Mouse (Mus musculus): ENCODE results near the gene U2af1. TPM values are rescaled to one million over a fixed set of nuclear protein-coding genes. Genes with fewer than 3 reads are reported as not detected.

Gene U2af1
- total and polyA plus RNA-seq, 2 experiments from 2014 or later = 55.5 to 188 TPM

DNA sequence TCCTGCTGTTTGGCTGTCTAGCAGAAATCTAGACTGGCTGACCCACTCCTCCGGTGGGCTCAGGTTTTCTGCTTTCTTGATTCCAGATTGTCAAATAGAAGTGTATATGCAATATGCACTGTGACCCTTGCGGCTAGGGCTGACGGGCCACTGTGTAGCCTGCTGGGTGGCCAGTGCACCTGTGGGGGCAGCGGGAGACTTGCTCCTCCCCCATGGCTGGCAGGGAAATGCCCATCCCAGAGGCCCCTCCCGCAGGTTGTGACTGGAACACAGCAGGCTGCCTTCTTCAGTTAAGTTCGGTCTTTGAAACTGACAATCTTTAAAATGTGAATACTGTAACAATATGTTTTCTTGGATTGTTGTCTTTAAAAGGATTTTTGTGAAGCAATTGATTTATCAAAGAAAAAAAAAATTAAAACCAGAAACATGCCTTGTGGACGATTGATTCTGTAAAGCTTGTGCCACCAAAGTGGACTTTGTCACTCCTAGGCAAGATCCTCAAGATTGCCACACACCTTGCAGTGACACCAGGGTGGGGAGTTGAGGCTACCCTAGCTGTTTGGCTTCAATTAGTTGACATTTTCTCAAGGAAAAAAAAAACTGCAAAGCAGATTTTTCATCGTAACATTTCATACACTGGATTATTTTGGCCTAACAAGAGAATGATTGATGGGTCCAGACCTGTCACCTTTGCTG, 51.3 kb downstream of the U2af1 start:
- no peaks in the 10 kb centered on the region for H3K9me3 ChIP-seq (ENCODE audit: low read length)
- no peak overlapping the region for H3K27ac ChIP-seq (ENCODE audit: low read depth, low read length)
- no peaks in the 10 kb centered on the region for H3K27me3 ChIP-seq (ENCODE audit: insufficient read depth, low read length)
- H3K9ac ChIP-seq (replicated peaks; ENCODE audit: low read length, poor library complexity, severe bottlenecking) = no peak overlapping the region
- no peak for ATAC-seq (ENCODE audit: low FRiP score)
- no peak for TF ChIP-seq CTCF (IDR thresholded peaks at IDR 0.05)
- H3K4me2 ChIP-seq (ENCODE audit: low read depth, low read length, poor library complexity, severe bottlenecking) = no peak overlapping the region
- H3K36me3 ChIP-seq (ENCODE audit: insufficient read depth, low read length) = peaks cover 12% of the 10 kb centered on the region
- no peak for DNase-seq (ENCODE audit: low spot score)
- no peak overlapping the region for H3K4me3 ChIP-seq (ENCODE audit: low read depth, low read length)
- no peaks in the 10 kb centered on the region for H3K4me1 ChIP-seq (ENCODE audit: insufficient read depth, low read length)
- WGBS = 80% methylated on average over 8 of the region's 8 CpGs

DNA sequence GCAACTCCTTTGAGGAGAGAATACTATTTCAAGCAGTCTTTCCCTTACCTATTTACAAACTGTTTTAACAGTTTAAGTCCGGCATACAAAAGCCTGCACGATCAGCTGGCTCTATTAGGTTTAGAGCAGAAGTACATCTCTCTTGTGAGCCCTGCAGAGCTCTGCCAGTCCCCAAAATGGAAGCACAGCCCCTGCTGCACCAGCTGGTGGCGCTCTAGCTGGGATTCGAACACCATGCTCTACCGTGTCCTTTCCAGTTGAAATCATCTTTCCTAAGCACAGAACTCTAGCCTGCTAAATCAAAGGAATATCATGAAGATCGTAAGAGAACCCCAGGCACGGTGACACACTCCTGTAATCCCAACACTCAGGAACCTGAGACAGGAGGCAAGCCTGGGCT, 52.3 kb downstream of the U2af1 start:
- WGBS = 79% methylated on average over 7 of the region's 7 CpGs
- ATAC-seq (ENCODE audit: low FRiP score) (no peak), DNase-seq (ENCODE audit: low spot score) (no peak)
- H3K27ac ChIP-seq (ENCODE audit: low read depth, low read length) = no peak overlapping the region
- no peaks in the 10 kb centered on the region for H3K4me1 ChIP-seq (ENCODE audit: insufficient read depth, low read length)
- TF ChIP-seq CTCF (IDR thresholded peaks at IDR 0.05) = peak; percentile 49
- H3K4me3 ChIP-seq (ENCODE audit: low read depth, low read length) = no peak overlapping the region
- H3K36me3 ChIP-seq (ENCODE audit: insufficient read depth, low read length) = peaks cover 15% of the 10 kb centered on the region
- no peaks in the 10 kb centered on the region for H3K27me3 ChIP-seq (ENCODE audit: insufficient read depth, low read length)
- no peak overlapping the region for H3K9ac ChIP-seq (replicated peaks; ENCODE audit: low read length, poor library complexity, severe bottlenecking)
- H3K4me2 ChIP-seq (ENCODE audit: low read depth, low read length, poor library complexity, severe bottlenecking) = no peak overlapping the region
- no peaks in the 10 kb centered on the region for H3K9me3 ChIP-seq (ENCODE audit: low read length)

DNA sequence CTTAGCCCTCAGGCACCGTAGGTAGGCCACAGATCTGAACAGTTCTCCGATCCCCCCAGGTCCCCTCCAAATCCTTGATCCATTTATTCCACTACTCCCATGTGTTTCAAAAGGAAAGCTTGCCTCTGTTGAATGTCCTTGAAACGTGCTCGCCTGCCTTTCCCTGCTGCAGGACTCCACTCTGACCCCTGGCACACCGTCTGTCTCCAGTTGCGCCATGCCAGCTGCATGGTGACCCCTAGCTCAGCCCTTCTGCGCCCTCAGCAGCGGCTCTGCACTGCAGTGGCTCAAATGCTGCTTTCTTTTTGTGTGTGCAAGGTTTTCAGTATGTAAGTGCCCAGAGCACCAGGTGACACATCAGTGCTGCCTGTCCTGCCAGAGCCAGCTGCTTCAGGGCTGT, 60.1 kb downstream of the U2af1 start:
- WGBS = 91% methylated on average over 8 of the region's 8 CpGs
- Histone ChIP-seq H3K27ac (ENCODE audit: low read depth, low read length) (no peak overlapping the region), H3K36me3 (ENCODE audit: insufficient read depth, low read length) (peaks cover 36% of the 10 kb centered on the region), H3K4me3 (ENCODE audit: low read depth, low read length) (no peak overlapping the region), H3K9ac (replicated peaks; ENCODE audit: low read length, poor library complexity, severe bottlenecking) (no peak overlapping the region), H3K27me3 (ENCODE audit: insufficient read depth, low read length) (no peaks in the 10 kb centered on the region), H3K4me2 (ENCODE audit: low read depth, low read length, poor library complexity, severe bottlenecking) (no peak overlapping the region), H3K9me3 (ENCODE audit: low read length) (no peaks in the 10 kb centered on the region), H3K4me1 (ENCODE audit: insufficient read depth, low read length) (no peaks in the 10 kb centered on the region)
- TF ChIP-seq CTCF (IDR thresholded peaks at IDR 0.05) = no peak
- DNase-seq (ENCODE audit: low spot score) (no peak), ATAC-seq (ENCODE audit: low FRiP score) (no peak)

DNA sequence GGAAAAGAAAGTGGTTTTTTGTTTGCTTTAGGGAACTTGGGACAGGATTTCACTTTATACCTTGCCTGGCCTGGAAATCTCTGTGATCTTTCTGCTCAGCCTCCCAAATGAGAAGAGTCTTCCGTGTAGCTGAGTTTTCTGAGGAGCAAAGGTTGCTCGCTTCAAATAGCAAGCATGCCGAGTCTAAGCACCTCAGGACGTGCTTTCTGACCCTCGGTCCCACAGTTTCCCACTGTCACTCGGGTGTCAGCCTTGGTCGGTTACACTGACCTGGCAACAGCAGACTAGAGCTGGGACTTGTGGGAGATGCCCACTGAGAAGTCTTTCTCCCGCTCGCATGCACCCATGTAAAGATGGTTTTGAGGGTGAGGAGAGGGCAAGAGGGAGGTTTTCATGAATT, 60.7 kb downstream of the U2af1 start:
- Histone ChIP-seq H3K27ac (ENCODE audit: low read depth, low read length) (no peak overlapping the region), H3K4me1 (ENCODE audit: insufficient read depth, low read length) (no peaks in the 10 kb centered on the region), H3K4me2 (ENCODE audit: low read depth, low read length, poor library complexity, severe bottlenecking) (no peak overlapping the region), H3K36me3 (ENCODE audit: insufficient read depth, low read length) (peaks cover 32% of the 10 kb centered on the region), H3K9ac (replicated peaks; ENCODE audit: low read length, poor library complexity, severe bottlenecking) (no peak overlapping the region), H3K9me3 (ENCODE audit: low read length) (no peaks in the 10 kb centered on the region), H3K4me3 (ENCODE audit: low read depth, low read length) (no peak overlapping the region), H3K27me3 (ENCODE audit: insufficient read depth, low read length) (no peaks in the 10 kb centered on the region)
- no peak for TF ChIP-seq CTCF (IDR thresholded peaks at IDR 0.05)
- 90% methylated on average over 9 of the region's 9 CpGs for WGBS
- DNase-seq (ENCODE audit: low spot score) = no peak
- no peak for ATAC-seq (ENCODE audit: low FRiP score)

Other genes starting within 250 kb of the U2af1 start
- gene Wdr4, start 138.9 kb downstream of the U2af1 start, total RNA-seq (2014; rRNA removed) = 66.0 and 66.8 TPM in 2 replicates
- 27.0 and 29.3 TPM in 2 replicates for gene Wdr4, start 138.9 kb downstream of the U2af1 start, polyA plus RNA-seq (2015; fragmentation: Nextera tagmentation; extraction: Ambion mirVana)
- gene Ndufv3, start 138.8 kb downstream of the U2af1 start, total RNA-seq (2014; rRNA removed) = 221 and 257 TPM in 2 replicates
- 513 and 552 TPM in 2 replicates for gene Ndufv3, start 138.8 kb downstream of the U2af1 start, polyA plus RNA-seq (2015; fragmentation: Nextera tagmentation; extraction: Ambion mirVana)
- gene Pknox1, start 94.2 kb downstream of the U2af1 start, total RNA-seq (2014; rRNA removed) = 18.3 and 22.7 TPM in 2 replicates
- gene Pknox1, start 94.2 kb downstream of the U2af1 start, polyA plus RNA-seq (2015; fragmentation: Nextera tagmentation; extraction: Ambion mirVana) = 14.3 and 14.9 TPM in 2 replicates
- 13.3 and 29.6 TPM in 2 replicates for gene Cbs, start 21.7 kb downstream of the U2af1 start, total RNA-seq (2014; rRNA removed)
- 16.3 and 20.3 TPM in 2 replicates for gene Cbs, start 21.7 kb downstream of the U2af1 start, polyA plus RNA-seq (2015; fragmentation: Nextera tagmentation; extraction: Ambion mirVana)
- 1.6 and 1.9 TPM in 2 replicates for gene Cryaa, start 18.9 kb upstream of the U2af1 start, total RNA-seq (2014; rRNA removed)
- 0.37 and 0.39 TPM in 2 replicates for gene Cryaa, start 18.9 kb upstream of the U2af1 start, polyA plus RNA-seq (2015; fragmentation: Nextera tagmentation; extraction: Ambion mirVana)
- gene Sik1, start 196.9 kb upstream of the U2af1 start, total RNA-seq (2014; rRNA removed) = 48.5 and 54.2 TPM in 2 replicates
- 17.6 and 22.3 TPM in 2 replicates for gene Sik1, start 196.9 kb upstream of the U2af1 start, polyA plus RNA-seq (2015; fragmentation: Nextera tagmentation; extraction: Ambion mirVana)